Mouse (Mus musculus) B cell, adult (primary cell): ENCODE data around the gene Sept5. TPM values are rescaled to one million over a fixed set of nuclear protein-coding genes. Genes with fewer than 3 reads are reported as not detected.

Source experiments
- total RNA-seq: library from RNA; stranded (reverse); gene quantifications from 4 replicates; pipeline ENCODE4 v1.2.4, GENCODE M21; 2023; ENCODE audit not compliant: inconsistent age

Gene Sept5
- total RNA-seq: not detected in 4 replicates

GRCm38 (mm10) chr16:18629390-18630231 lies at the start of gene Sept5:
Gene Sept5 (minus strand): TSS chr16:18629954.

GRCm38 (mm10) chr16:18626376-18626878 lies 3.3 kb downstream of the Sept5 start, which contains the start of gene Gm49601:
Gene Gm49601 (minus strand): TSS chr16:18626427.

GRCm38 (mm10) chr16:18622019-18622418 lies 7.7 kb downstream of the Sept5 start, which contains the start of gene Gp1bb:
Gene Gp1bb (minus strand): TSS chr16:18622403.

GRCm38 (mm10) chr16:18589804-18590790 lies 39.7 kb downstream of the Sept5 start, which contains the start of gene Tbx1:
Gene Tbx1 (minus strand): TSS chr16:18590671.

Other genes with a start within 250 kb of the Sept5 start
- 16.5 to 19.6 TPM (median 17.9 TPM) in 4 replicates for gene Txnrd2, start 203.6 kb downstream of the Sept5 start, total RNA-seq
- gene Comt, start 203.1 kb downstream of the Sept5 start, total RNA-seq: 11.0 to 14.4 TPM (median 12.7 TPM) in 4 replicates
- 4.9 to 7.2 TPM (median 5.9 TPM) in 4 replicates for gene Gnb1l, start 131.2 kb downstream of the Sept5 start, total RNA-seq
- gene Rtl10, start 131.1 kb downstream of the Sept5 start, total RNA-seq: 4.6 to 7.3 TPM (median 5.4 TPM) in 4 replicates
- gene Tbx1, start 39.3 kb downstream of the Sept5 start, total RNA-seq: not detected in 4 replicates
- not detected in 4 replicates for gene Gp1bb, start 7.6 kb downstream of the Sept5 start, total RNA-seq
- gene Gm49601, start 3.5 kb downstream of the Sept5 start, total RNA-seq: 0.26 TPM in 1 of 4 replicates, not detected in the others
- not detected in 4 replicates for gene Cldn5, start 146.9 kb upstream of the Sept5 start, total RNA-seq
- gene Ufd1, start 181.8 kb upstream of the Sept5 start, total RNA-seq: 89.9 to 110 TPM (median 101 TPM) in 4 replicates
- 3.0 to 5.0 TPM (median 4.2 TPM) in 4 replicates for gene Cdc45, start 182.0 kb upstream of the Sept5 start, total RNA-seq
- gene 2510002D24Rik, start 206.6 kb upstream of the Sept5 start, total RNA-seq: 37.6 to 51.1 TPM (median 40.1 TPM) in 4 replicates
- 1.4 to 10.6 TPM (median 4.7 TPM) in 3 of 4 replicates, not detected in the other for gene Gm28539, start 206.6 kb upstream of the Sept5 start, total RNA-seq
- gene Mrpl40, start 246.9 kb upstream of the Sept5 start, total RNA-seq: 31.2 to 36.1 TPM (median 34.7 TPM) in 4 replicates
- 69.5 to 78.8 TPM (median 73.5 TPM) in 4 replicates for gene Hira, start 247.1 kb upstream of the Sept5 start, total RNA-seq